Mouse (Mus musculus) embryonic fibroblast, embryonic 13.5 days (primary cell): ENCODE results near the gene Dnm3.

ENCODE experiments used
- CTCF ChIP-seq: IDR thresholded peaks from 2 replicates; pipeline ENCODE4 v1.5.1; 2011; ENCODE audit warnings: mild to moderate bottlenecking, control low read depth, low read length, moderate library complexity, borderline replicate concordance; ENCODE audit not compliant: insufficient read depth
- POLR2A ChIP-seq: IDR thresholded peaks from 2 replicates; pipeline ENCODE4 v1.6.1; 2011; ENCODE audit warnings: low read depth, mild to moderate bottlenecking, control low read depth, low read length, moderate library complexity

- no peak for TF ChIP-seq POLR2A
- no peak for TF ChIP-seq CTCF
Observed at GRCm38 (mm10) chr1:161970874-161971273, 507.0 kb downstream of the Dnm3 start.
